Mouse (Mus musculus): ENCODE results near the gene Fam221a.

DNA sequence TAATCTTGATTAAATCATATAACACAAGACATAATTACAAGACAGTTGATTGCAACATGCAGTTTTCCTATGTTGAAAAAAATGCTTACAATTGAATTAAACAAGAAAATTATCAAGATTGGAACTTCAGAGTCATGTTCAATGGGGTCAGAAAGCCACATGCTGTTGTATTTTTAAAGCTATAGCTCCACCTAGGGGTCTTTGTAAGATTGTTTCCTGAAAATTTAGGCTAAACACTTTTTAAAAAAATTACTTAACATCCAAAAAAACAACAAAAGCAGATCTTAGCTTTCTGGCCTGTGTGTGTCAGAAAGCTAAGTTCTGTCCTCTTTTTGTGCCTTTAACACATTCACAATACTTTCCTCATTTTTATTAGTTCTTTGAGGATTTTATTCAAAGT, 30.8 kb downstream of the Fam221a start:
- no peak for TF ChIP-seq EP300 (IDR thresholded peaks at IDR 0.05; ENCODE audit: insufficient read depth, low read depth, low read length)
- no peak for TF ChIP-seq CTCF (IDR thresholded peaks at IDR 0.05; ENCODE audit: low read depth, low read length)
- TF ChIP-seq POLR2A (IDR thresholded peaks at IDR 0.05; ENCODE audit: insufficient read depth, low read length) = no peak

Measured in ES-Bruce4 (cell line).